Mouse (Mus musculus) c-Kit-positive CD71-positive TER-119-negative erythroid progenitor cells, embryonic 14.5 days (primary cell): ENCODE measurements around the gene Satb2.

Experiments used
- DNase-seq: peaks from one replicate; pipeline ENCODE4 v3.0.0-alpha.2; 2013; ENCODE audit warnings: low read depth

Satb2 gene

DNA sequence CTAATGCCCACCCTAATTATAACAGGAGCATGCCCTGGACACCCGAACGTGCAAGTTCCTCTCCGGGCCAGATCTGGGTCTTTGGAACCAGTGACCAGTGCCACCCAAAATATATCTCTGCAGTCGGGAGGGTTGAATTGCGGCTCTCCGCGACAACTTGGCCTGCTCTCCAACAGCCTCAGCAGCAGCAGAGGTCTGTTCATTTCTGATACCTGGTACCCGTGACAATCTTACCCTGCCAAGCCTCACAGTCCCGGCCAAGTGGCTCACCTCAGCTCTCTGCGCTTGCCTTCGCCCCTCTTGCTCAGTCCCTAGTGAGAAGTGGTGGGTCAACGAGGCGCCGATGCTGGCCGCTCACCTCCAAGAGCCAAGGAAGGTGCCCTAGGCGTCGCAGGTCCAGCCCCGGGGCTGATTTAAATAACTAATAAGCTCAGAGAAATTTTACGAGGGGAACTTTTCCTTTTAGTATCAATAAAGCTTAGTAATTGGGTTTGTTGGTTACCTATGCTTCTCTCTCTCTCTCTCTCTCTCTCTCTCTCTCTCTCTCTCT lies at the start of gene Satb2:
Gene Satb2, minus strand, starts transcription at position 500 of the 550 bp plus-strand sequence.
- no peak for DNase-seq

DNA sequence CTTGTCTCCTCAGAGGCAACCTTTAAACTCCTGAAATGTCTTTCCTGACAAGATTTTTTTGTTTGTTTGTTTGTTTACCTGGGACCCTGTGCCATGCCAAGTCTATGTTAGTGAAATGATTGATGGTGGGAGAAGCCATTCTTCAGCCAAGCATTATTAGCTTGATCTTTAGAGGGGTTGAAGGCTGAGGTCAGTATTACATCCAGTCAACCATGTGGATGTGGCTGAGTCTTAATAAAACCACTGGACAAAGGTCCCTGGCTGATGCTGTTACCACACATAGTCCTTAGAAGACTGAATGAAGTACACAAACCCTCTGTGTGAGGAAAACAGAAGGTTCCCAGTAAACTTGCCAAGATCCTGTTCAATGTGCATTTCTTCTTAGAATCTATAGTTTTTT lies 40.5 kb upstream of the Satb2 start:
- no peak for DNase-seq

DNA sequence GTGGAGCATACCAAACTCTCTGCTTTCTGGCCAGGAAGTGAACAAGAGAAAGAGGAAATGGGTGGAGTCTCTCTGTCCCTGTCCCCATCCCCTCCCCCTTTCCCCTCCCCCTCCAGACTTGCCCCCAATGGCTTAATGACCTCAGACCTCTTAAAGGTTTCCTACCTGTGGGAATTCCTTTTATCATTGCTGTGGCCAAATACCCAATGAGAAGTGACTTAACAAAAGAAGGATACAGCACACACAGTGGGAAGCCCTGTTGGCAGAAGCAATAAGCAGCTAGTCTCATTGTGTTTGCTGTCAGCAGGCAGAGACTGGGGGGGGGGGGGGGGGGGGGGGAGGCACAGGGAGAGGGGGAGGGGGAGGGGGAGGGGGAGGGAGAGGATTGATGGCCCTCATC lies 35.4 kb upstream of the Satb2 start:
- no peak for DNase-seq

DNA sequence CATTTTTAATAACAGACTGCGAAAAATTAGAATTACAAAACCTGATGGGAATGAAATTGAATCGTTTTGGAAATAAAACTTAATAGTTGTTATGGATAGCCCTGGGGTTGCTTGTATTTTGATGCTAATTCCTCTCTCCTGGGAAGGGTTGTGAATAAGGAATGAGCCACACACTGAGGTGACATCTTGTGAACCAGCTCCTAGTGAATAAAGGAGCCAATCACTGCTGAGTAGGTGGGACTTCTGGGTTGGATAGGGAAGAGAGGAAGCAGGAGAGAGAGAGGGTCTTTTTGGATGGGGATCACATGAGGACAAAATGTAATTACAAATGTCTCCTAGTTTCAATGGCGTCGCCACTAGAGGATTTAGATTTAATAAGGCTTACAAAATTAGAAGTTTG lies 30.7 kb upstream of the Satb2 start:
- DNase-seq: no peak

DNA sequence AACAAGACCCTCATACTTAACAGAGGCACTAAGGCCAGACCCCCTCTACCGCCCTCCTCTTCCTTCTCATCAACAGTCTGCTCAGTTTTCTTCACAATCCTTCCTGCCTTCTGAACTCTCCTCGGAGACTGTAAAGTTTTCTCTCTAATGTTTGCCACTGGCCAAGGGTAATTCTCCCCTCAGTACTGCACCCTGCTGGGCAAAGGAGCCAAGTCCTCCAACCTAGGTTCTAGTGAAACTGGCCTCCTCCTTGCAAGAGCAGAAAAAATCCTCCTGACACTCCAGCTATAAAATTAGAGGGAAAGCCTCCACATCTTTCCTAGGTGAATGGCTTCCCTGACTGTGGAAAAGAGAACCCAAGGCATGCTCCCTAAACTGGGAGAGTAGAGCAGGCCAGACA lies 16.6 kb upstream of the Satb2 start:
- no peak for DNase-seq

DNA sequence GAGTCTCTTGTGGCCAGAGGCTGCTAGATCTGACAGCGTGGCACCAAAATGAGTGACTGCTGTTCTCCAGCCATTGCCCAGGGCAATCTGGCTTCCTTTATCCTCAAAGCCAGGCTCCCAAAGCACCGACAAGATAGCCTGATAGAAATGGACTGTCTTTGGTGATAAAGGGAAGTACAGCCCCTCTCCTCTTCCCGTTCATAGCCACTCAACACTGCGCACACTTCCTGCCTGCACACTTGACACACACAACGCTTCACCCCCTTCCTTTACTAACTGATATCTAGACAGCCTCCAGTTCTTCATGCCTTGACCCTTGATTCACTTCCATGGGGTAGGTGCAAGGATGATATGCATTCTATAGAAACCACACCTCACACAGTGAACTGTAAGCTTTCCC lies 13.9 kb upstream of the Satb2 start:
- no peak for DNase-seq

DNA sequence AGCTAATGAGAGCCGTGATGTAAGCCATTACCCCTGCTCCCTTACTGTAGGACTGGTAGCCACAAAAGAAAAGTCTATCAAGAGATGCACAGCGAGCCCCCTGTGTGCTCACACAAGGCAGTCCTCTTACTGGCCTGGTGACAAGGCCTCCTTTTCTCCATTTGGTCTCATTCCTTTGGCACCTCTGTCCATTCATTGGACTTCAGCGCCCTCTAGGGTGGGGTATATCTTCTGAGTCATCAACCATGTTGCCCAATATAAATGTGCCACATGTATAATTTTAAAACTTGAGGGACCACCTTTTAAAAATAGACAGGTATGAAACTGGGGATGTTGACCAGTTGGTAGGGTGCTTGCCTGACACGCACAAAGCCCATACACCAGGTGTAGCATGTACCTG lies 13.2 kb upstream of the Satb2 start:
- DNase-seq: no peak

DNA sequence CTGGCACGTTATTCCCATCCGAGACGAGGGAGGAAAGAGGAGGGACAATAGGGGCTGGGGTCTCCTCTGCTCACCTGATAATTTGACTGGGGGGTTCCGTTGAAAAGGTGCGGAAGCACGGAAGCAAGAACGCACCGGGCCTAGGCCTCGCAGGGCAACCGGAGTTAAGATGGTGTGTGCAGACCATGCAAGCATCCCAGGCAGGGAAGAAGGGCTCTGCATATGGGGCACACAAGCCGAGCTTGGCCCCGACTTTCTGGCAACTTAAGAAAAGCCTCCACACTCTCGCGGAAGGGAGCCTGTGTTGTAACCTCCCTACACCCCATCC lies 6.0 kb upstream of the Satb2 start:
- no peak for DNase-seq

DNA sequence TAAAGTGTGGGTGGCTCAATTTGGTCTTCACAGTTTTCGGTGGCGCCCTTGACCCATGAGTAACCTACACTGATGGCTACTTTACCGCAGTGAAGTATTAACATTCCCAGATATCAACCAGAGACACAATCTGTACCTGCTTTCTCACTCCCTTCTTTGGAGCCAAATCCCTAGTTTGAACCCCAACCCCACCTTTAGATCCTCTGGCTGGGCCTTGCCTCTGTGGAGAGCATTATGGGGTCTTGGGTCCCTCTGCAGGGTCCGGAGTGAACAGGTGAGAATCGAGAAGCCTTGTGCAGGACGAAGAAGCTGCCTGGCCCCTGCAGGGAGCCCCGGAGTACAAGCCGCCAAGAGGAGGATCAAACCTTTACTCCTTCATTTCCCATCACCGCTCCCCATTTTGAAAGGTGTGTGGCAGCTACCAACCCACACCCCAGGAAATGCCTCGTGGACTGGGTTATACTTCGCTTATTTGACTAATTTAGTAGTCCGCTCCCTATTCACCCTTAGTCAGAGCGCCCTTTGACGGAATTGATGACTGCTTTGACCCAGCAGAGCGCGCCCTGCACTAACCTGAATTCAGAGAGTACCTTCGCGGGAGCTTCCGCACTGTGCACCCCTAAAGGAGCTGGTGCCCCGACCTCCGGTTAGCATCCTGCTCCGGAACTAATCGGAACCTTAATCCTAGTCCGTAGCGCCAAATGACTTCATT lies 5.5 kb upstream of the Satb2 start:
- no peak for DNase-seq

DNA sequence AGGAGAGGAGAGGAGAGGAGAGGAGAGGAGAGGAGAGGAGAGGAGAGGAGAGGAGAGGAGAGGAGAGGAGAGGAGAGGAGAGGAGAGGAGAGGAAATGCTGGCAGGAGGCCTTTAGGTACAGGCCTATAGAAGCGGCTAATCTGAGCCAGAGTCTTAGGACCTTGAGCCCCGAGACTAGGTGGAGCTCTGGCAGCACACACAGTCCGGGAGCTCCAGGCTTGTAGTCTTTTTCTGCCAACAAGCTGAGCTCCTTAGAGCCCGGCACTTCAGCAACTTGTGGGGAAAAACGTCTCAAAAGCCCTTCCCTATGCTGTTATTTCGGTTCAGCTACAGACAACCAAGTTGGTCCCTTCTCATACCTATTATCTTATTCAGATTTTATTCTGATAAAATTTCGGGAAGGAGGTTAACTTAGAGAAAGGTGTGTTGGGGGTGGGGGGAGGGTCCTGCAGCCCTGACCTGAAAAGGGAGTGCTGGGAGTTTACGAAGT lies 4.7 kb upstream of the Satb2 start:
- no peak for DNase-seq

DNA sequence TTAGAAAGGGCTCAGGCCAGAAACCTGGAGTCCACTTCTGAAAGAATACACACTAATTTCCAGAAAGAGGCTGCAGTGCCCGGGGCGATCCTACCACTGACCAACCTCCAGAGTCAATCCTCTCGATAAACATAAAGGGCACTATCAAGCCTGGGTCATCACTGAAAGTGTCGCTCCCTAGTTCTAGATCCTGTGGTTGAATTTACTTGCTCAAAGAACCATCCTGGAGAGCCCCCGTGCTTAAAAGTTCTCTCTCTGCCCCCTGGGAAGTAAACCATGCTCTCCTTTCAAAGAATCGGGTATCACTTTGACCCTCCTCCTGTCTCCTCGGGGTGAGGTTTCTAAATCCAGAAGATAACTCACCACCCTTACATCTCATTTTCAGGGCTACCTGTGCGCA lies 4.2 kb upstream of the Satb2 start:
- no peak for DNase-seq

DNA sequence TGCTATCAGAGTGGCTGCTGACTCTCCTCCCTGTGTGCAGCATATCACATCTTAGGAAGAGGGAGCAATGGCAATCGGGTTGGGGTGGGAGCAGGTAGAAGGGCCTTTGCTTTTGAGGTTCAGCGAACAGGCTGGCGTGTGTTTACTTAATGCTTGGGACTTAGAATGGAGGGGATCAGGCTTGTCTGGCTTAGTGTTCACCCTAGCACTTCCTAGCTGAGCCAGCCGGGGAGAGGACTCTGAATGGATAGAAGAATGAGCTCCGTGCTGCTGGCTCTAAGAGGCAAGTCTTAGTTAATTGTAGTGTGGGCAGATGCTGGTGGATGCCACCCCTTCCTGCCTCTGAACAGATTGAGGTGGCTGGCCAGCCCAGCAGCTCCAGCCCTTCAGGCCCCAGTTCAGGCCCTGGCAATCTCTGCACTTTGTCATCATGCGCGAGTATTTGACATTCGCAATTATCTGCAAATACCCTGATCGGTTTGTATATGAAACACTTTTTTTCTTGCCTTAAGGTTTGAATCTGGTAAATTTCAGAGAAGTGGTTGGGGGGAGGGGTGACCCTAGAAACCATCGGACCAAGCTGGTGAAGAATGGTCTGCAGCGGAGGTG lies 3.6 kb upstream of the Satb2 start:
- no peak for DNase-seq

DNA sequence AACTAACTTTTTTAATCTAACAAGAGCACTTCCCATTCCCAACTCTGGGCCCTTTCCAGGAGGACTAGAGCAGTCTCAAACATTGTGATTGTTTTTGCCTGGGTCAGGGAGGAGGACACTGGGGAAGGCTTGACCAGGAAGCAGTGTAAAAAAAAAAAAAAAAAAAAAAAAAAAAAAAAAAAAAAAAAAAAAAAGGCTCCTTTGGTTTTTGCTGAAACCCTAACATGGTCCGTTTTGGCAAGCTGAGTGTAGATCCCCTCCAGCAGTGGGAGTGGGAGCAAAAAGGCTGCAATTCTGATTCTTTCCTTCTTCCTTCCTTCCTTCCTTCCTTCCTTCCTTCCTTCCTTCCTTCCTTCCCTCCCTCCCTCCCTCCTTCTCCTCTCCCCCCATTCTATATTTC lies 3.1 kb upstream of the Satb2 start:
- no peak for DNase-seq

DNA sequence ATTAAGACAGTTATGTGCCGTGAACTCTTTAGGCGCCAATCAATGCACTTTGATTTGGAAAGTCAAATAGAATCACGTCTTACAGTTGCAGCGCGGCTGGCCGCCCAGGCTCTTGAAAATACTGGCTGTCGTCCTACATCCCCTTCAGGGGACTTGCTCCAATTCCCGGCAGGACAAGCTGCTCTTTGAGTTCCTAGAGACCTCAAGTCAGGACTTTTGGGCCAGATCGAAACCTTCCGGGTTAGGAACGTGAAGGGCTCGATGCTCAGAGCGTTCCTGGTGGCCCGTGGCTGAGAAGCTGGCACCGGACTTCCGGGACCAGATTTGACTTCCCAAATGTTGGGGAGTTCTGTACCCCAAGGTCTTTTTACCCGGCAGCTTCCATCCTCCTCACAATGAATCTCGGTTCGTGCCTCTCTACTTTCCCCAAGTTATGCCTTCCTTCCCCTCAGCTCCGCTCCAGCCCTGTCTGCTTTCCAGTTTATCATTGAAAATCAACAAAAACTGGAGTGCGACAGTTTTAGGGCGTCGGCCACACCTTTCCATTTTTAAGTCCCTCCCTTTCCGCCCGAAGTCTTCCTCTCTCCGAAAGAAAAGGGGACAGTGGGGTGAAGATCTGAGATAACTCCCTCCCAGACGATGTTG lies 2.3 kb upstream of the Satb2 start:
- DNase-seq: no peak

DNA sequence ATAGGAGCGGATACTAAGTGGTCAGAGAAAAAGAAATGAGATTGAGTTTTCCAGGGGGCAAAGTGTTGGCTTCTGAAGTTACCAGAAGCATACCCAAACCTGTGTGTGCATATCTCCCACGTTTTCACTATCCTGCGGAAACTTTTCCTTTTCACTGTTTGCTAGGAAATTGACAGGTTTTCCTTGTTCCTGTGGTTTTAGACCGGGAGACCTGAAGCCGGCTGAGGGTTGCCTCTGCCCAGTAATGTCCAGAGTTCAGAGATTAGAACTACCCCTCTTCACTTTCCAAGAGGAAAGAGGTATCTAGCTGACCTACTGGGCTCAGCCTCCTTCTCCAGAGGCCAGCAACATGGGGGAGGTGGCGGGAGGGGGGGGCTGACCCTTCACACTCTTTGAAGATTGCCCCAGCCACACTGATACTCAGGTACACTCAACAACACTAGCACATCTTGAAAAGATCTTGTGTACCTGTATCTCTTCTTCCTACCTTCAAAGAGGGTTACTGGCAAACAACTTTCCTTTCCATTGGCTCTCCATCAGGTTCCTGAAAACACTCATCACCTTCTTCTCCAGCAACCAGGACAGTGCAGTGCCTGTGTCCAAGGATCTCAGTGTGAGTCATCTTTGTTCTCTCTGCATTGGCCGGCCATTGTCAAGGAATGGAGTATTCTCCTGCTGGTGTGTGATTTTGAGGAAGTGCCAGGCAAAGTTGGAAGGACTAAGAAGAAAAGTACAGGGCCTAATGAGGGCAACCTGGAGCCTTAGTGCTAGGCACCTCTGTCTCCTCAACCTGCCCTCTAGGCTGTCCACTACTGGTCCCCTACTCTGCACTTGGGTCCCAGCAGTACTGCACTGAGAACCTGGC lies 1.3 kb upstream of the Satb2 start:
- DNase-seq: no peak

DNA sequence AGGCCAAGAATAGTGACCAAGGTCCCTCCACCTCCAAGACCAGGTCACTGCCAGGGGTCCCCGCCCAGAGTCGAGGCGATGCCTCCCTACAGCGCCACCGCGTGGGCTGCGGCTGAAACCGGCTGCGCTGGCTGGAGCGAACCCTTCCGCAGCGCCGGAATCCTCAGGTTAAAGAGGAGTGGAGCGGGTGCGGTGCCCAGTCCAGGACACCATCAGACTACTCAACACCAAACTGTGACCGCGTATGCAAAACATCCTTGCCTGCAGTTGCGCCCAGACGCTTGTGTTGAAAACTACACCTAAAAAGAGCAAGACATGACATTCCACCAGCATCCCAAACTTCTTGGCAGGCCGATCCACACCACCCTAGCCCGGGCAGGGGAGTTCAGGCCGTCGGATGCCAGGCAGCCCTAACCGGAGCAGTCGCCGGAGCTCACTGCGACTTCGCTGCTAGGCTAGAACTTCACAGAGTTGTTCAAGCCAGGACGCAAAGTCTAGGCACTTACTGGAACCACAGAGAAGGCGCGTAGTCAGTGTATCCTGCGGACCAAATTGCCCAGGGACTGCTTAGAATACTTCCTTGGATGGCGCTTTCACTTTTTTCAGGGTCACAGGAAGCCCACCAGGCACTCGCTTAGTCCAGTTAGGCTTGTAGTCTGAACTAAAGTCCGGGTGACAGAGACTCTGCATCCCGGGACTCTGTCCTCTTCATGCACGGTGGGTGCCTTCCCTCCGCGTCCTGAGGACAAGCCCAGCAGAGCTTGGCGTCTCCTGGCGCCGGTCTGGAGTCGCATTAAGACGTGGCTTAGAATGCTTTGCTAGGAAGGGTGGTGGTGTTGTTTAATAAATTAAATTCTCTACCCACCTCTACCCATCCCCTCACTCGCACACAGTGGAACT lies 999 bp downstream of the Satb2 start:
- no peak for DNase-seq

DNA sequence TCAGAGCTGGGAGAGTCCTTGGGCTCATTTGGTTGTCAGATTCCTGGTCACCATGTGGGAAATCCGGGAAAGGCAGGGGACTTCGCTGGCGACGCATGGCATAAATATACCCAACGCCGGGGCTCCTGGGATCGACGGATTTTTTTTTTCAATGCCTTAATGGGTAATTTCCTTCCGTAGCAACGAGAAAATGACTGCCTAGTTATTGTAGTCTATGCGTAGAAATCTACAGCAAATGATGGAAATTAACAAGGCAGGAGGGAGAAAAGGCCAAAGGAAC lies 1.7 kb downstream of the Satb2 start:
- no peak for DNase-seq

DNA sequence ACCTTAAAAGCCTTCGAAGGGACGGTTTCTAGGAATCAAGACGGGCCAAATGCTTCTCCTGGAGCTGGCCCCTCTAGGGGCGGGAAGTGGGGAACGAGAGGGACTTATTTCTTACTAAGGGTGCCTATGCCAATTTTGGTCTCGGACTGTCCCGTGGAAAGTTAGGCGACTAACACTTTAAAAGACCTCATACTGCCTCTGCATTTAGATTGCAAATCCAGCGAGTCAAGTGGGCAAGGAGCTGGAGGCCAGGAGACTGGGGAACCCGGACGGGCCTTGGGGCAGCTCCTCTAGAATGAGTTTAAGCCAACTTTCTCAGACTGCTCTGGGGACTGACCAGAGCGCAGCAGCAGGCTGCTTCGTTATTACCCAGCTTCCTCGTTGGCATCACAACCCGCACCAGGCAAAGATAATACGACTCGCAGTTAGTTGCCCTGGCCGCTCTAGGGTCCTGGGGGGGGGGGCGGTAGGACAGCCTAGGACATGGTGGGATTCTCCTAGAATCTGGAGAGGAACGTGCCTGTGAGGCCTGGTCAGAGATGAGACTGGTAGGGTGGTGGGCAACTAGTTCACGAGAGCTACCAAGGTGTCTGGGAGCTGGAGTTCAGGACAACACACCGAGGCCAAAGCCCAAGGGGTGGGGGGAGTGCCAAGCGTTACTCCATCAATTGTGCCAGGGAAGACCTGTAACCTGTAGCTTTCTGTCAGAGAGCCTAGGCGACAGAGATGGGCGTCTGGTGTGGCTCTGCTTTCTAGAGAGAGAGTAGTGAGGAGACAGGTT lies 2.2 kb downstream of the Satb2 start:
- no peak for DNase-seq

DNA sequence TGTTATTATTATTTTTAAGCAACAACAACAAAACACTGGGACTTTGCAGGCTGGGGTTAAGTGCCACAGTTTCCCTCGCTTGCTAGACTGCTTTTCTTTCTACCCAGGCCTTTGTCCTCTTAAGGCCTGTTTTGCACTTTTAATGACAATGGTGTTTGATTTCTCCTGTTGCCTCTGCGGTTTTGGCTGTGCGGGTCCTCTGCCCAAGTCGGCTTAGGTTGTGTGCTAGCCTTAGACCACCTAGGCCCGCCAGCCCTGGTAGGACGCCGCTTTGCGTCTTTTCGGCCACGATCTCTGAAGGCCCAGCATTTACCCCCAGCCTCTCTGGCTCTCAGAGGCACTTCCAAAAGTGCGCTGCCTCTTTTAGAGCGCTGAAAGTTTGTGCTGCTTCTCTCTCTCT lies 2.9 kb downstream of the Satb2 start:
- no peak for DNase-seq

DNA sequence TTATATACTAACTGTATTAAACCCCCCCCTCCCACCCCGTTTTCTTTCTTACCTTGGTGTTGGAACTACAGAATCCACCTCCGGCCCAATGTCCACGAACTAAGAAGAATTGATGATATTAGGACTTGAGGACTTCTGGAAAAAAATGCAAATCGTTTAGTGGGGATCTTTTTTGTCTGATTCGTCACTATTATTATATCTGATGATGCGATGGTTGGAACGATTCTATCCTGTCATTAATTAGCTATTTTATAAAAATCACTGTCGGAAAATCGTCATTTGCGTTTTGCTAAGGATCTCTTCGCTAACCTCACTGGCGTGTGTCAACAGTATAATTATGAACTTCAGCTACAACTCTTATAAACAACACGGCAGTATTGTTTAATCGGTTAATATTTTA lies 4.3 kb downstream of the Satb2 start:
- DNase-seq: no peak

DNA sequence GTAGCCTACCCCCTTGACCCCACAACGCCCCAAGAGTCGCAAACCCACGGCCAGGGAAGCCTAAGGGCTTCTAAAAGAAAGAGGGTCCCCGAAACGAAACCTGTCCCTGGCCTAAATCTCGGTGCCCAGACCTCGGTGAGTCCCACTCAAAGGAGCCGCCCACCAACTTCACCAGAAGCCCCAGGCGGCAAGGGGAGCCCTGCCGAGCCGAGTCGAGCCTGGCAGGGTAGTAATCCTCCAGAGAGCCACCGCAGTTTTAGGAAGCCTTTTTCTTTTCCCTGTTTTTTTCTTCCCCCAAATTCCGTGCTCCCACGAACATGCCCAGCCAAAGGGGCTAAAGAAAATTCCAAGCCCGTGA lies 4.9 kb downstream of the Satb2 start:
- DNase-seq: no peak
